Mouse (Mus musculus): ENCODE measurements around the gene Adamts4.

Gene Adamts4

DNA sequence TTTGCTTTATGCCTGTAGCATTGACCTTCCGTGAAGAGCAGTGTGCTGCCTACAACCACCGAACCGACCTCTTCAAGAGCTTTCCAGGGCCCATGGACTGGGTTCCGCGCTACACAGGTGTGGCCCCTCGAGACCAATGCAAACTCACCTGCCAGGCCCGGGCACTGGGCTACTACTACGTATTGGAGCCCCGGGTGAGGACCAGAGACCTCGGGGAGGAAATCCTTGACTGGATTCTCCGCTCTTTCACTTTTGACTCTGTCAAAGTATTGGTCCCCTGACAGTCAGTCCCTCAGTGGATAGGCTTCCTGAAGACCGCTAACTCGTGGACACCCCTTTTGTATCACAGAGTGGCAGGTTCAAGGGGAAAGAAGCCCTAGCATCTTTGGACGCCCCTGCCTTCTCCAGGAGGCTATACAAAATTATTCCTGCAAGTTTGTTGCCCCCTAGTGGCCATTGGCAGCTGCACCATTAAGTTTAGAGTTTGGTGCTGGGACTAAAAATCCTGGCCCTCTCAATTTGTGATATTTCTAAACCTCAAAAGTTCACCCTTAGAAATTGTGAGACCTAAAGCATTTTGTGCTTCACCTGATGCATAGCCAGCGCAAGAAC lies 6.8 kb downstream of the Adamts4 start:
- peak; percentile 83 to 87 for DNase-seq

- DNase-seq, result no peak
Measured at GRCm38 (mm10) chr1:171257781-171258180, 7.6 kb downstream of the Adamts4 start.

DNA sequence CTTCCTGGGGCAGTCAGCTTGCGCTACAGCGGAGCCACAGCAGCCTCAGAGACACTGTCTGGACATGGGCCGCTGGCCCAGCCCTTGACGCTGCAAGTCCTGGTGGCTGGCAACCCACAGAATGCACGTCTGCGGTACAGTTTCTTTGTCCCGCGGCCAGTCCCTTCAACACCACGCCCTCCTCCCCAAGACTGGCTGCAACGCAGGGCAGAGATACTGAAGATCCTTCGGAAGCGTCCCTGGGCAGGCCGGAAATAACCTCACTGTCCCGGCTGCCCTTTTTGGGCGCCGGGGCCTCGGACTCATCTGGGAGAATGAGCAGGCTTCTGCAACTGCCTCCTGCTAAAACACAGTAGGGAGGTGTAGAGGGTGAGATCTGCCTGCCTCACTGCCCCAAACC lies 8.7 kb downstream of the Adamts4 start:
- DNase-seq, result no peak

DNA sequence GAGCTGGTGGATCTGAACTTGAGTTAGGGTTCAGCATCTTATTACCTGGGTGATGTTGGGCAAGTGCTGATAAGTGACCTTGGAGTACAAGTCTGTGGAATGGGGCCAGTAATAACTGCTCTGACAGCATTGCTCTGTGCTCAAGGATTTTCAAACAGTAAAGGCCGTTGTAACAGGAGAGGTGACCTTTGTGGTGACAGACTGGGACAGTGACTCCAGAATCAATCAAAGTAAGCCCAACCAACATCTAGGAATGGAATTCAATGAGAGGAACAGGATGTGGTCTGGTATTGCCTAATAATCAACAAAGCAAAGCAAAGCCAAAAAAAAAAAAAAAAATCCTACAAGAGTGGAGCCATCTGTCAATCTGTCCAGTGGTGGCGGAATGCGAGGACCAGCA lies 10.1 kb downstream of the Adamts4 start:
- no peak for DNase-seq

- peak; percentile 86 to 92 for DNase-seq
Measured at GRCm38 (mm10) chr1:171262594-171263130, 12.4 kb downstream of the Adamts4 start.

DNA sequence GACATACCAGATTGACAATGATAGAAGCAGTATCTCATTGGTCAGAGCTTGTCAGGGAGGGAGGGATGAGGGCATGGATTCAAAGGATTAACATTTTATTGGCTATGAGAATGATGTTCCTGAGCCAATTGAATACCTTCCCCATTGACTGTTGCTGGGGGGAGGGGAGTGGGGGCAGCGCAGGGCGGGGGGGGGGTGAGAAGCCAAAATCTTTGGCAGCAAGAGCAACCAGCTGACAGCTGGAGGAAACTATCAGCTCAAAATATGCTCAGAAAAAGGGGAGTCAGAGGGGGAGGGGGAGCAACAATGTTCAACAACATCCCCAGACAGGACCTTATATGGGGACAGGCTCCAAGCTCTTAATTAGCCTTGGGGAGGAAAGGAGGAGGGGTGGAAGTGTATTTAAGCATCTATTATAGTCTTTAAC lies 13.0 kb downstream of the Adamts4 start:
- peak; percentile 84 to 89 for DNase-seq

DNA sequence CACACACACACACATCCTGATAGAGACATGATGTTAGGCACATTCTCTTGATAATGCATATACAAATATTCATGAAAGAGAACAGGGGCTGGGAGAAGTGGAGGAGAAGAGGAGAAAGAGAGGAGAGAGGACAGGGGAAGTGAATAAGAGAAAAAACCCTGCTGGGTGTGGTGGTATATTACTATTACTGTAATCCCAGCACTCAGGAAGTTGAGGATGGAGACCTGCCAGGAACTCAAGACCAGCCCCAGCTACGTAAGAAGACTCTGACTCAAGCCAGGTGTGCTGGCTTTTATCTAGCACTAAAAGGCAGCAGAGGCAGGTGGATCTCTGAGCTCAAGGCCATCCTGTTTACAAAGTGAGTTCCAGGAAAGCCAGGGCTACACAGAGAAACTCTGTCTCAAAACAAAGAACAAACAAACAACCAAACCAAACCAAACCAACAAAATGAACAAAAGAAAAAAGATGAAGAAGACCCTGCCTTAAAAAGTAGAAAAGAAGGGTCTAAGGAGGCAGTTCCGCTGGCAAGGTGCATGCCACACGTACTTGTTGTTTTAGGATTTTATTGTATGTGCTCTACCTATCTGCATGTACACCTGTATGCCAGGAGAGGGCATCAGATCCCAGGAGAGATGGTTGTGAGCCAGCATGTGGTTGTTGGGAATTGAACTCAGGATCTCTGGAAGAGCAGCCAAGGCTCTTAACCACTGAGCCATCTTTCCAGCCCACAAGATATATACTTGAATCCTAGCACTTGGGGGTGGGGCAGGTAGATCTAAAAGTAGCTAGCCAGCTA lies 13.6 kb downstream of the Adamts4 start:
- peak; percentile 28 to 52 for DNase-seq

GRCm38 (mm10) chr1:171265971-171266744 lies 15.9 kb downstream of the Adamts4 start:
- no peak for DNase-seq

- DNase-seq, result no peak
Measured at GRCm38 (mm10) chr1:171268341-171268740, 18.1 kb downstream of the Adamts4 start.

DNA sequence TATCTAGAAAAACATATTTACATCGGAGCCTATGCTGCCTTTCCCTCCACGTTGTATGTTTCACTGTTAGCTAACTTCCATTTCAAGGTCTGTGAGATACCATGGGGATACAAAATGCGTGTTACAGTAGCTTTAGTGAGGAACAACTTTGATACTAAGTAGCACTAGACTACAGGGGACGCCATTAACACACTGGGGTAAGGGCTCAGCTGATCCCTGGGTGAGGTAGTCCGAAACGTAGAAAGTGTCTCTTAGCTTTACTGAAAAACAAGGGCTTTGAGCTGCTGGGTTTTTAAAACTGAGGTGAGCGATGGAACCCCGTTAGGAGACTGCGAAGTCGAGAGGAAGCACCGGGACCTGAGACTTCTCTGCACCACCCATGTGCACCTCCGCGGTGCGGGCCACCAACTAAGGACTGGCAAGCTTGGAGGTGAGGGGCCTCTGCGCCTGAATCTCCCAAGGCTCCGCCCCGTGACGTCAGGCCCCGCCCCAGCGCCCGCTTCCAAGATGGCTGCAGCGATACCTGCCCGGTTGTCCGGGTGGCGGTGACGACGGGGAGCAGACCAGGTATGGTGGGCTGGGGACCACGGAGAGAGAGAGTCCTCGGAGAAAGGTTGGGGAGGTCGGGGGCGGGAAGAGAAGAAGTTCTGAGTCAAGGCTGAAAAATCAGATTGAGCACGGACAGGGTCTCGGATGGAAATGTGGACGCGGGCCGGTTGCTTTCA lies 19.8 kb downstream of the Adamts4 start, which contains the start of gene B4galt3:
Gene B4galt3 (plus strand): TSS at position 481 of the 725 bp plus-strand sequence.
- DNase-seq, result peak; percentile 99

- peak; percentile 68 to 71 for DNase-seq
Measured at GRCm38 (mm10) chr1:171270573-171270900, 20.3 kb downstream of the Adamts4 start.

DNA sequence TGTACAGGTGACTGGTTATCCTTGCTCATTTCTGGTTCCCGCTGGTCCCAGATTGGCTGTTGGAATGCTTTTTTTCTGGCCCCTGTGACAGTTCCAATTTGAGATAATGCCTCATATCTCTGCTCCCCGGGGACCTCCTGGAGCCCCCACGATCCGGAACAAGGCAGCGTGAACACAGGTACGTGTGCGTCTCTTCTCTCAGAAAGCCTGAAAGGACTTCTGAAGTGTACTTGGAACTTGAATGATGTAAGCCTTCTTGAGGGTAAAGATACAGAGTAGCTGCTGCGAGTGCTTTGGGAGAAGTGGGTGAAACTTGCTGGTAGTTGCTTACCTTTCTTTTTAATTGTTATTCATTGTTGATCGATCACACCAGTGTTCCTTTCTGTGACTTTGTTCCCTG lies 21.0 kb downstream of the Adamts4 start:
- peak in 1 of 2 experiments; percentile 24 for DNase-seq

GRCm38 (mm10) chr1:171271622-171272021 lies 21.4 kb downstream of the Adamts4 start:
- DNase-seq, result no peak

GRCm38 (mm10) chr1:171272086-171272485 lies 21.9 kb downstream of the Adamts4 start:
- no peak for DNase-seq

DNA sequence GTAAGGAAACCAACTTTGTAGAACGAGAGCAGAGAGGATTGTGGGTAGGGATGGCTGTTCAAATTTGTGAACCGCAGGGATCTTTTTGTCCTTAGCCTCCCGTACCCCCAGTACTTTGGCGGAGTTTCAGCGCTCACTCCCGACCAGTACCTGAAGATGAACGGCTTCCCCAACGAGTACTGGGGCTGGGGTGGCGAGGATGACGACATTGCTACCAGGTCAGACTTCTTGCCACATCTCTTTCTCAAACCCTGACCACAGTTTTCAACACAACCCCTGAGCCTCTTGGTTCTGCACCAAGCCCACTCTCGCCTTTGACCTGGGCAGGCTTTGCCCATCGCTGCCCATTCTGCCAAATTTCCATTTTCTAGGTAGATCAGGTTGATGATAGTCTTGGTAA lies 23.9 kb downstream of the Adamts4 start:
- DNase-seq, result no peak

- DNase-seq, result no peak
Measured at GRCm38 (mm10) chr1:171275144-171275734, 25.0 kb downstream of the Adamts4 start.

DNA sequence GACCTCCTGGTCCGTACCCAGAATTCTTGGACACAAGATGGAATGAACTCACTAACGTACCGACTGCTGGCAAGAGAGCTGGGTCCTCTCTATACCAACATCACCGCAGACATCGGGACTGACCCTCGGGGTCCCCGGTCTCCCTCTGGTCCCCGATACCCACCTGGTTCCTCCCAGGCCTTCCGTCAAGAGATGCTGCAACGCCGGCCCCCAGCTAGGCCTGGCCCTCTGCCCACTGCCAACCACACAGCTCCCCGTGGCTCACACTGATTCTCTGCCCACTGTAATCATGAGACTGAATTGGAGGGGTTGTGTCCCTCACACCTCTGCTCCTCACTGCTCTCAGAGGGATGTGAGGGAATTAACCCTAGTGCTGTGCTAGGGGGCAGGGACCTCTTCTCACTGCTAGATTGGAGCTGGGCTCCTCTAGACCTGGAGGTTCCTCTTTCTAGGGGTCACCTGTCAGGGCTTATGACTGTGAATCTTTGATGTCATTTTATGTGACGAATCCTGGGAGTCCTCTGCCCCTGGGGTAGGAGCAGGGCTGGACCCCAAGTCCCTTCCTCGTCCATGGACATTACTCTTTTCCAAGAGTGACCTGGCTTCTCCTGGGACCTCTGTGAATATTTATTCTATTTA lies 26.0 kb downstream of the Adamts4 start:
- peak in 1 of 2 experiments; percentile 22 for DNase-seq

DNA sequence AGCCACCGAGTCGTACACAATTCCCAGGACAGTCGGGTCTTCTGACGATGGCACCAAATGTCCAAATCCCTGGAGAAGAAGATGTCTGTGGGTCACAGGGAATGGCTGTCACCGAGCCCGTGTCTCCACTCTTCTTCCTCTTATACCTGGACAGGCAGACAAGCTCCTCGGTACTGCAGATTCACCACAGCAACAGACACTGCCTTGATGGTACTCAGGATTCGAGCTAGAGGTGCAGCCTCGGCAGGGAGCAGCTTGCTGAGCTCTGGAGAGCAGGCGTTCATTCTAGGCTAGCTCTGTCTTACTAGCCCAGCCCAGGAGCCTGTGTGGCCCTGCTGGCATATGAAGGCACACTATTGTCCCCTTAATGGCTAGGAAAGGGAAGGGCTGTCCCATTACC lies 27.5 kb downstream of the Adamts4 start:
- no peak for DNase-seq

DNA sequence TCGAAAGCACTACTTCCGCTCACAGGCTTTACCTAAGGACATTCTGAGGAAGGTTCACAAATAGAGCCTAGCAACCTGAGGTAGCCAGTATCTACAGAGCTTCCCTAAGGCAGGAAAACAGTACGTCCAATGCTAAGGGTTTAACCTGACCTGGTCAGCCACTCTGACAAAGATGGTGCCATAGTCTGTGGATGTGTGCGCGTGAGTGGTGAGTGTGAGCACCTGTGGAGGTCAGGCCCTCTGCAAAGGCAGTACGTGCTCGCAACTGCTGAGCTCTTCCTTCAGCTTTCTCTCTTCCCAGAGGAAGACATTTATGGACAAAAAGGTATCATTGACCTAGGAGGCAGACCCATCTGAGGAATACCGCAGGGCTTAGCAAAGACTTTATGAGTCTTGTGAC lies 28.2 kb downstream of the Adamts4 start:
- no peak for DNase-seq

DNA sequence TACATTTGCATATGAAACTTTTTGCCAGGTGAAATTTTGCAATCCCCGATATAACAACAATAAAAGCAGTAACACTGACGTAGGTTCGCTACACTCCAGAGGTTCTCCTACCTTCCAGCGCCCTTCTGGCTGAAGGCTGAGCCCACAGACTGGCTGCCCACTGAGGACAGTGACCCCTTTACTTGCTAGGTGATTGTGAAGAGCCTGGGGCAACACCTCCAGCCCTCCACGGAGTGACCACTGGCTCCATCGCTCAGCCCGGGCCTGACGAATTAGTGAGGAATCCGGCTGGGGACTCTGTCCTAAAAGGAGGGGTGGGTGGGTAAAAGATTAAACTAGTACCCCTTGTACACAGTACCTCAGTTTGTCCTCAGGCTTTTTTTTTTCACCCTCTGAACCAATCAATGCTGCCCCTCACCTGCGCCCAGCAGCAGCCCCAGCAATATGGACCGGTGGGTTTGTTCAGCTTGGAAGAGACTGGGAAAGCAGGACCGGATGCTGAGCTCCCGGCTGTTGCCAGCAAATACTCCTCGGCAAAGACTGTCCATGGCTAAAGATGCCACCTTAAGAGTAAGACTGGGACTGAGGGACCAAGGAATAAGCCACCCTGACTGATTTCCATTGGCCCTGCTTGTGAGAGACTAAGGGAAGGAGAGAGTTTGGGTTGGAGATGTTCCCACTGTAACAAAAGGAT lies 28.9 kb downstream of the Adamts4 start:
- DNase-seq, result peak in 1 of 2 experiments; percentile 5

GRCm38 (mm10) chr1:171279721-171280120 lies 29.5 kb downstream of the Adamts4 start:
- peak in 1 of 2 experiments; percentile 10 for DNase-seq
